Mouse (Mus musculus): ENCODE results near the gene Dnttip1. TPM values are rescaled to one million over a fixed set of nuclear protein-coding genes. Genes with fewer than 3 reads are reported as not detected.

Dnttip1 gene
- polyA plus RNA-seq, 1 experiment = 35.5 TPM

DNA sequence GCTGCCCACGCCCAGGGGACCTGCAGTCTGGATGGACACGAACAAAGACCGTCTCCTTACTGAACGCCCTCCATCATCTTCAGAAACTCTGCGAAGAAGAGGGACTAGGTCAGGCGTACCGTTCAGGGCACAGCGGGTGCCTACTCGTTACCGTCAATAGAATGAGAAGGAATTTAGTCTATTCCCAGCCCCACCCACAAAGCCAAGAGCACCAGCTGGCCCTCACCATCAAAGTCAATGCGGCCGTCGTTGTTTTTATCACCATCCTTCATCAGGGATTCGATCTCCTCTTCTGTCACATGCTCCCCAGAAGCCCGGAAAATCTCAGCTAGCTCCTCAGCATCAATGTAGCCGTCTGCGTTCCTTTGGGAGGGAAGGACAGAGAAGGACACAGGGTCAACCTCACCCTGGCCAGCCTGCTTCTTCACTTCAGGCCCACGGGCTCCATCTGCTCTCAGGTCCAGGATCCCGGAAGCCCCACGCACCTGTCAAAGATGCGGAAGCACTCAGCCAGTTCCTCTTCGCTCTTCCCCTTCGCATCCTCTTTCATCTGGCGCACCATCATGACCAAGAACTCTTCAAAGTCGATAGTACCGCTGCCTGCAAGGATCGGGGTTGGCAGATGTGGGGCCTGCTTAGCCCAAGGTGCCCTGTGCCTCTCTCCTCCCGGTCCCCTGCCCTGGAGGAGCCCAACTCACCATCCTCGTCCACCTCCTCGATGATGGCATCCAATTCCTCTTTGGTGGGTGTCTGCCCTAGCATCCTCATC is 31.6 kb downstream of the Dnttip1 start:
- no peak overlapping the region for H3K27ac ChIP-seq (ENCODE audit: insufficient read depth, low read length)
- H3K4me1 ChIP-seq (ENCODE audit: control insufficient read depth, insufficient read depth, low read length) = no peaks in the 10 kb centered on the region
- no peak overlapping the region for H3K4me3 ChIP-seq (ENCODE audit: insufficient read depth, low read length)
- no peak for TF ChIP-seq POLR2A (IDR thresholded peaks at IDR 0.05; ENCODE audit: extremely low read depth, insufficient read depth, low read length)
- TF ChIP-seq CTCF (IDR thresholded peaks at IDR 0.05; ENCODE audit: extremely low read depth, insufficient read depth, low read length) = no peak

GRCm38 (mm10) chr2:164778015-164778287 is 32.2 kb downstream of the Dnttip1 start:
- TF ChIP-seq POLR2A (IDR thresholded peaks at IDR 0.05; ENCODE audit: extremely low read depth, insufficient read depth, low read length) = no peak
- TF ChIP-seq CTCF (IDR thresholded peaks at IDR 0.05; ENCODE audit: extremely low read depth, insufficient read depth, low read length) = no peak
- no peak overlapping the region for H3K27ac ChIP-seq (ENCODE audit: insufficient read depth, low read length)
- no peaks in the 10 kb centered on the region for H3K4me1 ChIP-seq (ENCODE audit: control insufficient read depth, insufficient read depth, low read length)
- no peak overlapping the region for H3K4me3 ChIP-seq (ENCODE audit: insufficient read depth, low read length)

DNA sequence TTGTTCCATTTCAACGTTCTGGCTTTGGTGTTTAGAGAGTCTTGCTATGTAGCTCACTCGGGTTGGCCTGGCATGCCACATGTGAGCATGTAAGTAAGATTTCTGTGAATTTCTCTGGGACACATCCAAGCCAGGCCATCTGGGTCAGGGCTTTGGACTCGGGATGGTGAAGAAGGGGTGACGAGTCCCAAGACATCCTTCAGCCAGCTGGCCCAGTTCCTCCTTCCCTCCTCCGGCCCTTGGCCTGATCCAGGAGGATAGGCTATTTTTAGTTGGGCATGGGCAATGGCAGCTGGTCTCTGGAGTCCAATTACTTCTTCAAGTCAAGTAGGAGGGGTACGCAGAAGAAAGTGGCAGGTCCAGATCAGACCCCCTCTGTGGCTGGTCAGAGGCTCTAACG is 33.0 kb downstream of the Dnttip1 start:
- TF ChIP-seq CTCF (IDR thresholded peaks at IDR 0.05; ENCODE audit: extremely low read depth, insufficient read depth, low read length) (no peak), POLR2A (IDR thresholded peaks at IDR 0.05; ENCODE audit: extremely low read depth, insufficient read depth, low read length) (no peak)
- H3K4me1 ChIP-seq (ENCODE audit: control insufficient read depth, insufficient read depth, low read length) = no peaks in the 10 kb centered on the region
- no peak overlapping the region for H3K4me3 ChIP-seq (ENCODE audit: insufficient read depth, low read length)
- no peak overlapping the region for H3K27ac ChIP-seq (ENCODE audit: insufficient read depth, low read length)

DNA sequence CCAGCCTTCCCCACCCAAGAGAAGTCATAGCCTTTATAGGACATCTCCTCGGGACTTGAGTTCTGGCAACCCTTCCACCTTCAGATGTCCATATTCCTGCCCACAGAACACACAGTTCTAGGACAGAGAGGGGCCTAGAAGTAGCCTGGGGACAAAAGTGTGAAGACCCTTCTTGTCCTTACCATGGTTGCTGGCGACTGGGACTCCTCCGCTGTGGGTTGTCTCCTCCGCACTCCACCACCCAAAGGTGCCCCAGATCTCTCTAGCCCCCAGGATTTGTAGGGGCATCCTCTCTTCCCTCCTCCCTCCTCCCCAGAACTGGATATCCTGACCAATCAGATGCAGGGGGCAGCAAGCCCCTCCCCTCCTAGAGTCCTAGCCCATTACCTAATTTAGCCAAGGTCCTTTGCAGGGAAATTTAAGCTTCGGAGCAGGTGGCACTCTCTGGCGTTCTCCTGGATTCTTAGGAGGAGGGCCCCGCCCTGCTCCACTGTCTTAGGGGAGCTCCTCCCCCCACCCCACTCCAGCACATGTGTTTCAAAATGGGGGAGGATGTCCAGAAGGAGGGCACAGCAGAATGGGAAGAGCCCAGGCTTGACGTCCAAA is 33.8 kb downstream of the Dnttip1 start, which contains the start of gene Tnnc2:
Gene Tnnc2 (minus strand): TSS at position 487 of the 606 bp plus-strand sequence.
- Histone ChIP-seq H3K4me1 (ENCODE audit: control insufficient read depth, insufficient read depth, low read length) (no peaks in the 10 kb centered on the region), H3K27ac (ENCODE audit: insufficient read depth, low read length) (no peak within 1 kb of the TSS), H3K4me3 (ENCODE audit: insufficient read depth, low read length) (no peak within 1 kb of the TSS)
- TF ChIP-seq CTCF (IDR thresholded peaks at IDR 0.05; ENCODE audit: extremely low read depth, insufficient read depth, low read length) (no peak), POLR2A (IDR thresholded peaks at IDR 0.05; ENCODE audit: extremely low read depth, insufficient read depth, low read length) (no peak)

GRCm38 (mm10) chr2:164781876-164782275 is 36.1 kb downstream of the Dnttip1 start:
- TF ChIP-seq CTCF (IDR thresholded peaks at IDR 0.05; ENCODE audit: extremely low read depth, insufficient read depth, low read length) = no peak
- no peak for TF ChIP-seq POLR2A (IDR thresholded peaks at IDR 0.05; ENCODE audit: extremely low read depth, insufficient read depth, low read length)
- Histone ChIP-seq H3K4me1 (ENCODE audit: control insufficient read depth, insufficient read depth, low read length) (no peaks in the 10 kb centered on the region), H3K27ac (ENCODE audit: insufficient read depth, low read length) (no peak overlapping the region), H3K4me3 (ENCODE audit: insufficient read depth, low read length) (no peak overlapping the region)

DNA sequence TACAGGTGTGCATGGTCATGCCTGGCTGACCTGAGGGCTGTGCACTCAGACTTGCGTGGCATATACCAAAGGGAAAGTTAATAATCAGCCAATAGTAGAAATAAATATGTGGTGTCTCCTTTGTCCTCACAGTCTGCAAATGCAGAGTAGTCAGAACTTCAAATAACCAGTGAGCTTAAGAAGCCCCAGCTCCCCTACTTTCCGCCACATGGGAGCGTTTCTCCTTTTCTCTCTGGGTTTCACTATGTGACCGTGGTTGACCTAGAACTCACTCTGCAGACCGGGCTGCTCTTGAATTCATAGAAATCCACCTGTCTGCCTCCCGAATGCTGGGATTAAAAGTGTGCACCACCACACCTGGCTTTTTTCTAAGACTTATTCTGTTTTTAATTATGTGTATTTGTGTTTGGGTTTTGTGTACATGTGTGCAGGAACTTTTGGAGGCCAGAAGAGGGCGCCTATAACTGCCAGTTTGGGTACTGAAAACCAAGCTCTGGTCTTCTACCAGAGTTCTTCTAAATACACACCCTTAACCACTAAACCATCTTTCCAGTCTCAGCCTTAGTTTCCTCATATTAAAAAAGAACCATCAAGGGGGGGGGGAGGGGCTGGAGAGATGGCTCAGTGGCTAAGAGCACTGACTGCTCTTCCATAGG is 38.3 kb downstream of the Dnttip1 start:
- Histone ChIP-seq H3K27ac (ENCODE audit: insufficient read depth, low read length) (no peak overlapping the region), H3K4me1 (ENCODE audit: control insufficient read depth, insufficient read depth, low read length) (no peaks in the 10 kb centered on the region), H3K4me3 (ENCODE audit: insufficient read depth, low read length) (no peak overlapping the region)
- no peak for TF ChIP-seq CTCF (IDR thresholded peaks at IDR 0.05; ENCODE audit: extremely low read depth, insufficient read depth, low read length)
- TF ChIP-seq POLR2A (IDR thresholded peaks at IDR 0.05; ENCODE audit: extremely low read depth, insufficient read depth, low read length) = no peak

DNA sequence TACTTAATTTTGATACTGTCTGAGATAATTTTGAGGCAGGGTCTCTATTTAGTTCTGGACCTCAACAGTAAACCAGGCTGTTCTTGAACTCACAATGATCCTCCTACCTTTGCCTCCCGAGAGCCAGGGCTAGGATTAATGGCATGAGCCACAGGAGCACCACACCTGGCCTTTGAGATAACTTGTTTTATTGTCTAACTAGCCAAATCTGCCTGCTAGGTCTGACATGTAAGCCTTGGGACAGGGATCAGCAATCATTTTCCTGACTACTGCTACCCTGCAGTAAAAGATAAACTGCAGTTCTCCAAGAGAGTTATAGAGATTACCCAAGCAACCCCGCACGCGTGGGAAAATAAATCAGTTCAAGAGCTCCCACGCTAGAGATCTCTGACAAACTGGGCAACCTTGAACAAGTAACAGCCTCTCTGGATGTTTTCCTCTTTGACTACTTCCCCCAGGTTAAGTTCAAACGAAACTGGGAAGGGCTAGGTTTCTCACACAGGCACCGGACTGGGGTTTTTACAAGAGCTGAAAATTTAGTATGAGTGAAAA is 39.2 kb downstream of the Dnttip1 start:
- Histone ChIP-seq H3K4me3 (ENCODE audit: insufficient read depth, low read length) (peak overlapping the region; percentile 74), H3K4me1 (ENCODE audit: control insufficient read depth, insufficient read depth, low read length) (no peaks in the 10 kb centered on the region), H3K27ac (ENCODE audit: insufficient read depth, low read length) (peak overlapping the region; percentile 95)
- TF ChIP-seq CTCF (IDR thresholded peaks at IDR 0.05; ENCODE audit: extremely low read depth, insufficient read depth, low read length) (no peak), POLR2A (IDR thresholded peaks at IDR 0.05; ENCODE audit: extremely low read depth, insufficient read depth, low read length) (no peak)

DNA sequence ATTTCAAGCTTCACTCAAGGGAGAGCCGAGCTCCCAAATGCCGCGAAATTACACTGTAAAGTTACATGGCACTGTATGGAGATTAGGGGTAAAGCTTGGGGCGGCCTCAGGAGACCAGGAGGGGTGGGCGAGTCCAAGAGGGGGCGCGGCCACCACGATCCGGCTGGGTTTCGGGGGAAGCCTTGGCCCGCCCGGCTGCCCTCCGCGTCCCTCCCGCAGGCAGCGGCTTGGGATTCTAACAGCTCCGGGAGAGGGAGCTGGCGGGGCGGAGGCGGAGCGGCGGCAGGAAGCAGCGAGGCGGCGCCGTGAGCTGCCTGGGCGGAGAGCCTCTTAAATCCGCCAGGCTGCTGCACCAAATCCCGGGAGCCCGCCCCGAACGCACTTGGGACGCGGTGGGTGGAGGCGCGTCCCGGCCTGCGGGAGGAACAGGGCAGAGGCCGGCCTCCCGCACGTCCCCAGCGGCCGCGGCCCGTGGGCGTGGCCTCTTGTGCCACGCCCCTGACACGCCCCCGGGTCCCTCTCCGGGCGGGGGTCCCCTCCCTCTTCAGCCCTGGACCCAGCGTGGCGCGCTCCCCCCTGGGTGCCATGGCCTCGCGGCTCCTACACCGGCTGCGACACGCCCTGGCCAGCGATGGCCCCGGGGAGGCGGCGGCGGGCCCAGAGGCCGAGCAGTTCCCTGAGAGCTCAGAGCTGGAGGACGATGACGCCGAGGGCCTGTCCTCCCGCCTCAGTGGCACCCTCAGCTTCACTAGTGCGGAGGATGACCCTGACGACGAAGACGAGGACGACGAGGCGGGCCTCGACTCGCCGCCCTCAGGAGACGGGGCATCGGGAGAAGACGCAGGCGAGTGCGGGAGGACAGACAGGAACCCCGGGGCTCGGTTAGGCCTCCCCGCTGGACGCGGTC is 40.0 kb downstream of the Dnttip1 start, which contains the start of gene Snx21:
Gene Snx21 (plus strand): TSS at position 343 of the 907 bp plus-strand sequence.
- TF ChIP-seq POLR2A (IDR thresholded peaks at IDR 0.05; ENCODE audit: extremely low read depth, insufficient read depth, low read length) (peak; percentile 59; the same call in 1 of the 2 replicates), CTCF (IDR thresholded peaks at IDR 0.05; ENCODE audit: extremely low read depth, insufficient read depth, low read length) (no peak)
- H3K4me1 ChIP-seq (ENCODE audit: control insufficient read depth, insufficient read depth, low read length) = no peaks in the 10 kb centered on the region
- peak within 1 kb of the TSS; percentile 74 for H3K4me3 ChIP-seq (ENCODE audit: insufficient read depth, low read length)
- peak within 1 kb of the TSS; percentile 95 for H3K27ac ChIP-seq (ENCODE audit: insufficient read depth, low read length)

All from cortical plate, adult 2 months (tissue).